In the genomic region with DNA sequence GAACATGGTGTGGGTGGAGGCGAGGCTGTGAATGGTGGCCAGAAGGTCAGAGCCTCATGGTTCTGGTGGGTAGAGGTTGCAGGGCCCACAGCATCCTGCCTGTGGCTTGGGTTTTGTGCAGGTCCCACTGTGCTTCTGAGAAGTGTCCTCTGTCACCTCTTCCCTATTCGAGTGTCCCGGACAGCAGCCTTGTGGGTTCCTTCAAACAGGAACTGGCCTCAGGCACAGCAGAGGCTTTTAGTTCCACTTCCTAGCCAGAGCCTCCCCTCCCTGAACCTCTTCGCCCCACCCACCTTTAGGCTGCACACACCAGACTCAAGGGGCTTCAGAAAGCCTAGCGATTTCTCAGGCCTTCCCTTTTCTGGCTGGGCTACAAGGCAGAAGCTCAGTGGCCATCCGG, we compare ENCODE assay signal across 21 mouse cellular contexts.
DNase-seq lines count a peak whose midpoint lies in the region; ATAC-seq and TF ChIP-seq lines count a peak whose summit lies in the region.
"Had no signal": no experiment of that assay in that cellular context is flagged by ENCODE, and none has a peak within 500 bp of the region (broad histone marks: within the 10 kb centered on the region; RNA-seq: fewer than 3 reads in every experiment).

No protein-coding gene starts in this region.

- peak; percentile 23 for DNase-seq in gastrocnemius, postnatal 25 days
- no peak for DNase-seq in gastrocnemius, adult 18-20 months (ENCODE audit: low spot score)
- DNase-seq in lung, postnatal 25 days (ENCODE audit: low spot score): peak; percentile 35
- no peak for DNase-seq in lung, adult 2 months
- peak; percentile 33 to 46 for DNase-seq in monocyte, adult 2 months (ENCODE audit: low read depth in 1 of 2, low spot score in 2 of 2)
- DNase-seq in ovary, adult 18-20 months (ENCODE audit: low spot score): no peak
- DNase-seq in right cerebral cortex, postnatal 25 days: no peak
- DNase-seq: adrenal gland, postnatal 14 days; cerebellum, adult 9-11 months; embryo, embryonic 11 days; gastrocnemius, postnatal 36 days; heart, postnatal 14 days; kidney, adult 11 months; spleen, adult 18-20 months; thymus, postnatal 36 days had no signal

- 55% methylated on average over 6 of the region's 6 CpGs for WGBS in lung, adult 2 months

- no peak overlapping the region for H3K4me3 ChIP-seq in lung, adult 2 months (replicated peaks; ENCODE audit: extremely low read depth, low read depth, low read length)
- H3K4me3 ChIP-seq: layer of hippocampus, adult 2 months; limb, embryonic 13.5 days; lung, embryonic 15.5 days; midbrain, embryonic 12.5 days had no signal

- peak; percentile 85 for ATAC-seq in common myeloid progenitor, adult 5-6 weeks (replicated peaks; ENCODE audit: low read depth, poor library complexity, severe bottlenecking)
- ATAC-seq: hindbrain, postnatal 0 days had no signal

- TF ChIP-seq CTCF in lung, adult 2 months (IDR thresholded peaks at IDR 0.05; ENCODE audit: insufficient read depth, low read length): no peak

- H3K4me1 ChIP-seq in lung, adult 2 months (ENCODE audit: control insufficient read depth, insufficient read depth, low read length): peaks cover 9% of the 10 kb centered on the region; the same call in 1 of the 2 replicates

- no peak for TF ChIP-seq POLR2A in lung, adult 2 months (IDR thresholded peaks at IDR 0.05; ENCODE audit: borderline replicate concordance, extremely low read depth, low read depth, low read length)

Comparison
In these comparisons a context has a peak if more than half of its experiments do, and no peak if none do; other contexts are left out.
1. DNase-seq: peak in gastrocnemius, postnatal 25 days (single experiment), lung, postnatal 25 days (single experiment) and monocyte, adult 2 months (2 of 2); none in gastrocnemius, adult 18-20 months (single experiment), lung, adult 2 months (single experiment), ovary, adult 18-20 months (single experiment) and right cerebral cortex, postnatal 25 days (single experiment).